Mouse (Mus musculus) right cerebral cortex, postnatal 10 days (tissue): ENCODE data around the gene Lamc2.
A peak's percentile ranks its signal among the peaks of the same experiment; 100 is the strongest.

Source experiments
- DNase-seq, 2 experiments: peaks; one replicate each; pipeline ENCODE4 v3.0.0; 2021; ENCODE audit warnings: low spot score in 2 of 2

Lamc2 gene

DNA sequence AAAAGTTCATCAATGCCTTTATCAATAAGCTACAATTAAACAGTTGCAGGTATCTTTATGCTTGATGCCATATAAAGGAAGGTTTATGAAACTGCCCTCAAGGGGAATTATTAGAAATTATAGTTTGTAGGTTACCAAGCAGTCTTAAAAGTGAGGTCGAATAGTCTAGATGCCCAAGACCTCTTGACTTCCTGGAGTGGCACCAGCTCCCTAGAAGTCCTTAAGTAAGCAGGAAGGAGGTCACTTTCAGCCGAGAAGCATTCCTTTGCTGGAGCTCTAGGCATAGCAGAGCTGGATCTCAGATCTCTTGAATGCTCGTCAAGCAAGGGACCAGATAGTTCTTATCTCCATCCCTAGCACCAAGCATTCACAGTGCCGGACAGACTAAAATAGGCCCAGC is 58.6 kb downstream of the Lamc2 start:
- no peak for DNase-seq

DNA sequence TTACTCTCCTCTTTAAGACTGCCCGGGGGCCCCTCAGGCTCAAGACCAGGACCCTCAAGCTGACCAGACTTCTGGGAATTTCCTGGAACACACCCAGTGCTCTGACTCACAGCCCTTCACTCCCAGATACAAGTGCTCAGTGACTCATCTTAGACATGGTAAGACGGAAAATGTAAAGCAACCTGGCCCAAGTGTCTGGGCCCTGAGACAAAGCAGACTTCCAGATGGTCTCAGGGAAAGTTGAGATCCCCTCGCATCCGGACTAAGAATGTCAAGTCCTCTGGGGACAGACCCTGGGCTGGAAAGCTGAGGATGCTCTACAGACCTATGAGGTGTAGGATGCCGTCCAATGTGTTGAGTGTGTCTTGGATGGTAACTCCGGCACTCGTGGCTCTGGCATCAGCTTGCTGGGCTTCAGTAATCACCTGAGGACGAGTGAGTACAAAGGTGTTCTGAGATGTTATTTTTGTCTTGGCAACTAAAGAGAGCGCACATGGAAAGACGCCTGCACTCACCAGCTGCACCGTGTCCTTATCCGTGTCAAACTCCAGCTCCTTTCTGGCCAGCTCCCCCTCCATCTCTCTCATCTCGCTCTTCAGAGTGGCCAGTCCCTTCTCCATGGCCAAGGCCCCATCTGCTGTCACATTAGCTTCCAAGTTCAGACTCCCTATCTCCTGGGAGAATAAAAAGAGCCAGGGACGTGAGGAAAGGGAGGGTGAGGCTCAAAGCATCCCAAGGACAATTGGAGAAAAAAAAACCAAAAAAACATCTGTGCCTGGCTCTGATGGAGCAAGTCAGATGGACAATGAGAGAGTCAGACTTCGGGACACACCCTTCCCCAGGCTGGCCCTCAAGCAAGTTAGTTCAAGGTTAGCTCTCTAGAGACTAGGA is 59.5 kb downstream of the Lamc2 start:
- DNase-seq: no peak

DNA sequence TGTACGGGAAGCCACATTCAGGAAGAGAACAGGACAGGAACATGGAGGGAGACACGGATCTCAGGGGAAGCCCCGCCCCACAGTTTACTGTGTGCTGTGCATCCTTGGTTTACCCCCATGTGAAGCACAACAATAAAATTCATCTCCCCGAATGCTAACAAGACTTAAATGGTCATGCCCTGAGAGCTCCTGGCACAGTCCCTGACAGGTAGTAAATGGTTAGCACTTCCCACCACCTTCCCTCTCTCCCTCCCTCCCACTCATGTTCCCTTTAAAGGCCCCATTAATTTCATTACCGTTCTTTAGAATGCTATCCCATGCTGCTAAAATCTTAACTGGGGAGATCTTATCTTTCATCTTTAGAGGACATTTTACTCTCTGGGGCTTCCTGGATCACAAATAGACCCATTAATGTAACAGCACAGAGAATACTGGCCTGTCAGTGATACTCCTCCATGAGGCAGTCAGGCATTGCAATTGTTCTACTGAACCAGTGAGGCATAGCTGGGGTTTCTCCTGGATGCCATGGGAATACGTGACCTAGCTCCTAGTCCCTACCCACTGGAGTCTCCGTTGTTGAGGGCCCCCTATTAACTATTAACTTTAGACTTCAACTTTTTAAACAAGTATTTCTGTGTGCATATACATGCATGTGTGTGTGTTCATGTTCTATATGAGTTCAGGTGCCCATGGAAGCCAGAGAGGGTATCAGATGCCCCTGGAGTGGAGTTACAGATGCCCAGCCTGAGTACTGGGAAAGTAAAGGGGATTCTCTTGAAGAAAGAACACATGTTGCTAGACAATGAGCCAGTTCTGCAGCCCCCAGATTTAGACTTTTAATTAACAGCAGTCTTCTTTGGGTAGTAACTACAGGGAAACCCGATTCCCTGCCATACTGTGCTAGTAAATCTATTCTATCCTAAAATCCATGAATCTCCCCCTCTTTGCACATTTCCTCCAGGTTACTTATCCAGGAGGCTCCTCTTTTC is 60.7 kb downstream of the Lamc2 start:
- DNase-seq: no peak

DNA sequence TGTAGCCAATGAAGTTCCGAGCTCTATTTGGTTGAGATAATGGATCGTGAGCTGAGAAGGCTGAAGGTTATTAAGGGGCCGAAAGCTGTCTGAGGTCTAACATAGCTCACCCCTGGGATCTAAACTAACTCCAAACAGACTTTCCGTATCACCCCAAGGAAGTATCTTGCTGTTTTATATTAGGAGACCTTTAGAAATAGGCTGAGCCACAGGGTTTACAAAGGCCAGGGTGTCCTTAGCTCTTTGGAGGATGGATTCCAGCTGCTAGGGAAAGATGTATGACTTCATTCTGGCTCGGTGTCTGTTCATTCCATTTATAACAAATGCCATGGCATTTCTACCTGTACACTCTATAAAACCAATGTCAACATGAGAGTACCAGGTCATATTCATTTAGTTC is 61.7 kb downstream of the Lamc2 start:
- DNase-seq: no peak

DNA sequence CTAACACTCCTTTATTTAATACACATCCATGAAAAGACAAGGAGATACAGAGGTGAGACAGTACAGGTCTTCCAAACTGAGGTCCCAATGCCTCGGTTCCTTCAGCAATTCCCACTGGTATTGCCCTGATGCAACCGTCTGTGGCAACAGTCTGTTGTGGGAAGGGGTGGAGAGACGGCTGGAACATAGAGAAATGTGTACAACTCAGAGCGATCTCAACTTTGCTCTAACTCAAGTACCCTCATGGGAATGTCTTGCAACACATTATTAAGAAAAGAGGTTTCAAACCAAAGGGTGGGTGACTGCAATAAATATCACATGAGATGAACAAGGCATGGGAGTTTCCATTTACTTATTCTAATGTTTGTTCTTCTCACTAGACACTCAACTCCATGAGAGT is 63.5 kb downstream of the Lamc2 start:
- DNase-seq: no peak

DNA sequence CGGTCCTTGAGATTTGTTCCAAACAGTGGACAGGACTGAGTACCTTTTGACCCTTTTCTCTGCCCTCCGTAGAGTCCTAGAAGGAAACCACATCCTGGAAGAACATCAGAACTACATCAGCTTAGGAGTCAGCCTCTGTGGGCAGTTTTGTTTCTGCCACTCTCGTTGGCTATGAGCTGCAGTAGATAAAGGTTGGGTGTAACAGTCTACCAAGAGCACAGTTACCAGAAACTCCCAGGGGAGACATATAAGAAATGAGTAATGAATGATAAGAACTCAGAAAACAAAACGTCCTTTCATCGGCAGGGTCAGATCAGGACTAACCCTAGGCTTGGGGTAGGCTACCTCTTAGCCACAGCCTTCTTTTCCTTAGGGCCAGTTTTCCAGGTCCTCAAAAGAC is 64.9 kb downstream of the Lamc2 start:
- DNase-seq: no peak

DNA sequence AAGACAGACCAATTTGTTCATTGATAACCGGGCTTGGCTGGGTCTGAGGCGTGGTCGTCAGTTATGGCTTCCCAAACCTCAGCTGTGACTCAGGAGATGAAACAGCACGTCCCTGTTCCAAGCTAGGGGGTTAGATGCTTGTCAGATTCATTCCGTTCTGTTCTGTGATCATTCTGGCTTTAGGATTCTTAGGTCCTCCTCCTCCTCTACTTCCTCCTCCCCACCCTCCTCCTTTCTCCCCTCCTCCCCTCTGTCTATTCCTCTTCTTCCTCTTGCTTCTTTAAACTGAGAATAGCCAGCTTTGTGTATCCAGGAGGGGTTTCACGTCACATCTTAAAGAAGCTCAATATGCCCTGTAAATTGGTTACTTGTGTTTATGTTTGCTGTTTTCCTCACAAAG is 65.7 kb downstream of the Lamc2 start:
- DNase-seq: no peak

DNA sequence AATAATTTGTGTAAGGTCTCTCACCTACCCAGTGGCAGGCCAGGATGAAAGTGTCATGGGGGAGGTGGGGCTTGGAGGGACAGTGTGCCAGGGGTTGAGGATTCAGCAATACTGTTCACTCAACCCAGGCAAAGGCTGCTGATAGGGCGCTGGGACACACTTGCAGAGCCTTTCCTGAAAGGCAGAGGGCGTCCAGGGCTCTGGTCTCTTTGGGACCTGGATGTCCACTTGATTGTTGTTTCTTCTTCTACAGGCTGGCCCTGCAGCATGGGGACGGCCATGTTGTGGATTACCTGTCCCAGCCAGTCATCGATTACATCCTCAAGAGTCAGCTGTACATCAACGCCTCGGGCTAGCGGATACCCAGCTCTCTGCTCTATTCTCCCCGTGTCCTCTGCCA is 70.9 kb downstream of the Lamc2 start:
- no peak for DNase-seq

DNA sequence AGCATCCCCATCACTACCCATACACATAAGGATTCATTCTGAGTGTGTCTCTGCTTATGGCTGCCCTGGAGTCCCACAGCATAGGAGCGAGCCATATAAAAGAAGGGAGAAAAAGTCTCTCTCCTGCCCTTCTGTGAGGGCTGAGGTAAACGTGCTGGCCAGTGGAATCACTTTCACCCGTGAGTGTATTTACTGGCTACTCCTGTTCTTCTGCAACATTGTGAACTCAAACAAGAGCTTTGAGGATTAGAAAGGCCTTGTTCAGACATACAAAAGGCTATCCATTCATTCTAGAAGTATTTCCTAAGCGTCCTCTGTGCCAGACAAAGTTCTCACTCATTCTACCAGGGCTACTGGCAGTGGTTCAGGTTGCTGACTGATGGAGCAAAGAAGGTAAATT is 74.7 kb downstream of the Lamc2 start:
- no peak for DNase-seq

DNA sequence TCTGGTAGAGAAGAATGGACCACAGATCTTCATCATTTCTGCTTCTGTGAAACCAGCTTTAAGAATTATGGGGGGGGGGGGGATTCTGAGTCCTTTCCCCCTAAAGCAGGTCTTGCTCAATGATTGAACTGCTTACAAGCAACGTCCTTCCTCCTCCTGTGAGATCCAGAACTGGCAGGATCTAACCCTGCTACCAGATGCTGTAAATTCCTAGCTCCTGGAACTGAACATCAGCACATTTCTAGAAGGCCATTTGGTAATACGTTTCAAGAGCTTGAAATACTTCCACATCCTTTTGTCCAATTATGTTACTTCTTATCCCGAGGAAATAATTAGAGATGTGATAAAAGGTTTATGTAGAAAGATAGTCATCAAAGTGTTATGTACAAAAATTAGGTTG is 76.4 kb downstream of the Lamc2 start:
- DNase-seq: no peak

DNA sequence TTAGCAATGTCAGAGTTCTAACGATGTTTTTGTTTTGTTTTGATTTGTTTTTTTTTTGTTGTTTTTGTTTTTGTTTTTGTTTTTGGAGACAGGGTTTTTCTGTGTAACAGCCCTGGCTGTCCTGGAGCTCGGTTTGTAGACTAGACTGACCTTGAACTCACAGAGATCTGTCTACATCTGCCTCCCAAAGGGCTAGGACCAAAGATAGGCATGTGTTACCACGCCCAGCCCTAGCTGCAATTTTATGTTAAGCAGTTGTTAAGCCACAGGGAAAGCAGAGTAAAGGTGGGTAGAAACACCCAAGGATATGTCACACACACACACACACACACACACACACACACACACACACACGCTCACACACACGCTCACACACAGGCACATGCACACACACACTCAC is 76.9 kb downstream of the Lamc2 start:
- DNase-seq: no peak

DNA sequence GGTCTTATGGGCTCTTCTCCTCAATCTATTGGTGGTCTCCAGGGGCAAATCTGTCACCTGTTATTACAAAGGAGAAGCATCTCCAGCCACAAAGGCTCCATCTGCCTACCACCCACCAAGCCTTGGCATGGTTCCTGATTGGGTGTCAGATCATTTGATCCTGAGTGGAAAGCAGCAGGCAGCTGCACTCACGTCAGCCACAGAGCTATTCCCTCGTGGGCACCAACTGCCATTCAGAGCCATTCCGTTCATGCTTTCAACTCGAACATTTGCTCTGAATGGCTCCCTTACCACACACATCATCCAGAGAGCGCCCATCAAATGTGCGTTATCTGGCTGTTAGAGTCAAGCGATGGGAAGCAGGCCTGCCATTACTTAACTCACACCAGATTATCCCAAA is 78.4 kb downstream of the Lamc2 start:
- DNase-seq: peak; percentile 43 to 50

DNA sequence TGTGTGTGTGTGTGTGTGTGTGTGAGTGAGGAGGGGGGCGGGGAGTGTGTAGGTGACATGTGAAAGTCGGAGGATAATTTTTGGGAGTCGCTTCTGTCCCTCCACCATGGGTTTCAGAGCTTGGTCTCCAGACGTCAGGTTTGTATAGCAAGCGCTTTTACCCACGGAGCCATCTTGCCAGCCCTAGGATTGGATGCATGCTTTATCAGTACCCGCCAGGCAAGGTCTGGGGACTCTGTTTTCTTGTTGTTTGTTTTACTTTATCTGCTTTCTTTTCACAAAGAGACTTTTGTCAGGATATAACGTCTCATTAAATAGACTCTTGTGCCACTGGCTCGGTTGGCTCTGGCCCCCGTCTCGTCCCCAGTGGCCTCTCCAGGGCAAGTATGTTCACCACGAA is 81.4 kb downstream of the Lamc2 start:
- DNase-seq: no peak

DNA sequence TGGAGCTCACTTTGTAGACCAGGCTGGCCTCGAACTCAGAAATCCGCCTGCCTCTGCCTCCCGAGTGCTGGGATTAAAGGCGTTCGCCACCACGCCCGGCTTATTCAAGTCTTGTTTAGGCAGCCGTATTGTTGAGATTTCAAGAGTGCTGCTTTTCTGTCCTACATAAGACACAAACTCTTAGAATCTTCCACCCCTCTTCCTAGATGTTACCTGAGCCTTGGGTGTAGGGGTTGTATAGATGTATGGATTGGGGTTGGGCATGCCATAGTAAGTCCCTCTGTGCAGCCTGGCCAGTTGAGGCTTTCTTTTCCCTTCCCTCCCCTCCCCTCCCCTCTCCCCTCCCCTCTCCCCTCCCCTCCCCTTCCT is 83.1 kb downstream of the Lamc2 start:
- no peak for DNase-seq

DNA sequence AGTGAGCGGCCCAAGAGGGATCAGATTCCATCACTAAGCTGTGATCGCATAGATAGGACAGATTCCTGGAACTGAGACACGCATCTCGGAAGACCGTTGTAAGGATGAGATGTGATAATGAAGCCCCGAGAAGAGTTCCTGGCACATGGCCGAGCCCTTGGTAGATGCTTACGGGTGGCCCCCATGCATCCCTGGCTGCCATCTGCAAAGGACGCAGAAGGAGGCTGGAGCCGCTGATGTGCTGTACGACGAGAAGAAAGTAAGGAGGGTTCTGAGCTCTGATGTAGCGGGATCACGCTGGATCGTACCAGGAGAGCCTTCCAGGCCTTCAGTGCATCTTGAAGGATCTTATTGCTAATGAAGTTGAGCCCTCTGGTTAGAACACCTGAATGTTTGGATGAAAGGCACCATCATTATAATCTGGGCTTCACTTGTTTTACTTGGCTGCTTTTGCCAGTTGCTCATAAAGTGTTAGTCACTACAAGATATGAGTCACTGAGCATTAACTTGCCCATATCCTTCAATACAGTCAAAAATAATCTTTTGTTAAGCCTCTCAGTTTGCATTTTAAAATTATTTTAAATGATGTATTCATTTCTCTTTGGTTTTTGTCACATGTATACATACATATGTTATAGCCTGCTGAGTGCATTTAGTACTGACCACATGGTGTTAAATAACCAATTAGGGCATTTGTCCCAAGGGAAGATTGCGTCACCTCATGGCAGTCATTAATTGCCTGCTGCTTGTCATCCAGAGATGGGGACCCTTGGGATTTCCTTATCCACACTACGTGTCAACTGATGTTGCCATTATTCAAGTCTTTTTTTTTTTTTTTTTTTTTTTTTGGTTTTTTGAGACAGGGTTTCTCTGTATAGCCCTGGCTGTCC is 83.7 kb downstream of the Lamc2 start:
- no peak for DNase-seq

DNA sequence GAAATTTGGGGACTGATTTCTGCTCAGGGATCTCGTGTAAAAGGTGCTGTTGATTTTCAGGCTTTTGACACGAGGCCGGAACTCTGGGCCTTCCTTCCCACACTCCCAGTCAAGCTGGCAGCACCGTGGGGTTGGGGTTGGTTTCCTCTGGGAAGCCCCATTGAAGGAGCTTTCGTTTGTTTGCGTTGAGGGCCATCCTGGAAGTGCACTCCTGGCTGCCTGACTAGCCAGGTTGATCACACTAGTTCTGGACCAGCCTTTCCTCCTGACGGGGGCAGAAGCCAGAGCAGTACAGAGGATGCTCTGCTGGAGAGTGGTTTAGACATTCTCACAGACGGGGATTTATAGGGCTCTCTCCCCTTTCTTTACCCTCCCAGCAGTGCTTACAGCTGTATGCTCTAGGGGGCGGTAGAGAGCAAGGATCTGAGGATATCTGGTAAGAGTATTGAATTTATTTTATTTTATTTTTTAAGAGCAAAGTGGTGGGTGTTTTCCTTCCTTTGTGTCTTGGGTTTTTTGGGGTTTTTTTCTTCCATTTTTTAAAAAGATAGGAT is 84.8 kb downstream of the Lamc2 start:
- DNase-seq: peak in 1 of 2 experiments; percentile 59

DNA sequence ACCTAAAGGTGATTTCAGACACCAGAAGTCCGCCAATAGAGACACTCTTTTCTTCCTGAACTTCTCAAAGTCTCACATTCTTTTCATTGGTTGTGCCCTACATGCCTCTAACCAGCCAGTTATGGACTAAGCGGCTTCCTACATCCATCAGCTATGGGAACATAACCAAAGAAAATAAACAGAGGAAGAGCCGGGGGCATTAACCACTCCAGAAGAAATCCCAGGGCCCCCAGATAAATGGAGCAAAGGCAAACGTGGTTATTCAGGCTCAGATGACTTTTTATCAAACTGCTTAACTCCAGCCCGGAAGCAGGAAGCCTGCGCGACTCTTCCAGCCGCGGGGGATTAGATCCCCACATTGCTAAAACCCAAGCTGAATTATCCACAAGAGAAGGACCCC is 85.3 kb downstream of the Lamc2 start:
- no peak for DNase-seq

DNA sequence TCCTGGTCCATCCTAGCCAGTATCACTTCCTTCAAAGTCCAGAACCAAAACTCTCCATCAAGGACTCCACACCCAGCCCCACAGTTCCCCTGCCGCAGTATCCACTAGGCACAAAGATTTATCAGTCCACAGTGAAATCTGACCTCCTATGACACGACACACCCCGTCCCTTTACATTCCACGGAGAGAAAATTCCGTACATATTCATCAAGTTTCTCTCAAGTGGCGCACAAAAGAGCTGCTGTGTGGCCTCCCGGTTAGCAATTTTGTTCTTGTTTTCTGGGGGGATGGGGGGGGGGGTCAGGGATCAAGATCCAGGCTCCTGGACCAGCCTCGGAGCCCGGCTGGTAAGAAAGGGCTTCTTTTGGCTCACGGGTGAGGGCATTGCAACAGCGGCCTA is 87.7 kb downstream of the Lamc2 start:
- DNase-seq: no peak

DNA sequence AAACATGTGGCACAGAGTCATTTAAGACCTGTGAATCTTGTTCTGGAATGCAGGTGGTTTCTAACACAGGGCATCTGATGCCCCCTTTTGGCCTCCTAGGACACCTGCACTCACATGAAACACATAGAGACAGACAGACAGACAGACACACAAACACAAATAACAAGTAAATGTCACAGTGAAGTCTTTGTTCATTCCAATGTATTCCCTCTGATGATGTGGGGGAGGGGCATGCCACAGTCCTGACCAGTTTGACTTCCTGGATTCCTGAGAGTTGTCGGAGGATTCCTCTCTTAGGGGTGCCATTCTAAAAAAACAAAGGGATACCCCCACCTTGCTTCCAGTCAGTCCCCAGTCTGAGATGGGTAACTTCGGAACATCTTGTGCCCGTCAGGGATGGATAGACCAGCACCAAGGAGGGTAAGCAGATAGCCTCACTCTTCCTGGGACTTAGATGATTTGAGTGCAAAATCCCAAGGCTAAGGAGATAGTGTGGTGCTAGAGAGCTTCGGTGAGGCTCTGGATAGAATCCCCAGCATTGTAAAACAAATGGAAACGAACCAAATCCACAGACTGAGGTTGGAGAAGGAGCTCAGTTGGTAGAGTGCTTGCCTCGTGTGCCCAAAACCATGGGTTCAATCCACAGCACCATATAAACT is 89.1 kb downstream of the Lamc2 start:
- DNase-seq: no peak

DNA sequence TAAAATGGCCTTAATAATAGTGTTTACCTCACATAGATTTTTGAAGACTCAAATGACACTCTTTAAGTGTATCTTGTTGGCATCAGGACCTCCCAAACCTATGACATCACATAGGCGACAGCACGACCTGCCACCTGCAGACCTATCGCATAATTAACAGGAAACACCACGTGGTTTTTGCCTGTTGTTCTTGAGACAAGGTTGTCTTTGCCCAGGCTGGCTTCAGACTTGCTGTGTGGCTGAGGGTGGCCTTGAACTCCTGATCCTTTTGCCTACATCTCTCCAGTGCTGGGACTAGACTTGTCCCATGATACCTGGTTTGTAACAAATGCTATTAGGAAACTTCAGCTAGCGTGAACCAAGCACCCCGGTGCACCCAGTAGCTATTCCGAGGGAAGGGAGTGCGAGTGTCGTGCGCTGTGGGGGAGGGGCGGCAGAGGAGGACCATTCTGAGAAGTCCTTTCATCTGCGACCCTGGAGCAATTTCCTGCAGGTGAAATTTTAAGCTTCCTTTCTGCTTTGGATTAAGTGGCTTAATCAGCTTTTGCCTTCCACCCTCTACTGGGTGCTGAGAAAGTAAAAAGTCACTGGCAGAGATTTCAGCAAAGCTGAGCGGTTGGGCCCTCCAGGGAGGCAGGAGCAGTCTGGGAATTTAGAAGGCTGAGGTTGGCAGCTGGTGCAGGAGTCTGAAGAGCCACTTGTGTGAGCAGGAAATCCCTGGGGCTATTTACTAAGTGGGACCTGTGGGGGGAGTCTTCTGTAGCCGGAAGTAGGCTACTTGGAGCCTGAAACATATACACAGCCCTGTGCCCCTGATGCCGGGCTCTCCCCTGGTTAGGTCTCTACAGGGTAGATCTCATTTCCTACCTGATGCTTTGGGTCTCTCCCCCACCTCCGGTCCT is 90.2 kb downstream of the Lamc2 start:
- DNase-seq: no peak
